Mouse (Mus musculus) liver, adult (tissue): Measurements from ENCODE around the gene Kif26a.
A peak's percentile ranks its signal among the peaks of the same experiment; 100 is the strongest.

Experiments
- GATA4 ChIP-seq: IDR thresholded peaks from 2 replicates; pipeline ENCODE4 v1.6.1; 2014; ENCODE audit warnings: mild to moderate bottlenecking, low read length; ENCODE audit not compliant: insufficient replicate concordance

The Kif26a gene

DNA sequence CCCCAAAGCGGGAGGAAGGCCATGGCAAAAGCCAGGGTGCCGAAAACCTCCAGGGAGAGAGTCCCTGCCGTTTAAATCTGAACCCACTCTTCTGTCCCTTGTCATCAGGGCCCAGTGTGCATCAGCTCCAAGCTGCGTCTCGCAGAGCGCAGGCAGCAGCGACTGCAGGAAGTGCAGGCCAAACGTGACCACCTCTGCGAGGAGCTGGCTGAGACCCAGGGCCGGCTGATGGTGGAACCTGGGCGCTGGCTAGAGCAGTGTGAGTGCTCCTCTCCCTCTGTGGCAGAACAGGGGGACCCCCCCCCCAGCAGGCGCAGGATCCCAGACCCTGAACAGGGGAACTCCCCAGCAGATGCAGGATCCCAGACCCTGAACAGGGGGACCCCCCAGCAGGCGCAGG, 33.7 kb downstream of the Kif26a start:
- TF ChIP-seq GATA4 = no peak

- TF ChIP-seq GATA4 = no peak
Measured at GRCm38 (mm10) chr12:112181921-112182608, 36.1 kb downstream of the Kif26a start.

DNA sequence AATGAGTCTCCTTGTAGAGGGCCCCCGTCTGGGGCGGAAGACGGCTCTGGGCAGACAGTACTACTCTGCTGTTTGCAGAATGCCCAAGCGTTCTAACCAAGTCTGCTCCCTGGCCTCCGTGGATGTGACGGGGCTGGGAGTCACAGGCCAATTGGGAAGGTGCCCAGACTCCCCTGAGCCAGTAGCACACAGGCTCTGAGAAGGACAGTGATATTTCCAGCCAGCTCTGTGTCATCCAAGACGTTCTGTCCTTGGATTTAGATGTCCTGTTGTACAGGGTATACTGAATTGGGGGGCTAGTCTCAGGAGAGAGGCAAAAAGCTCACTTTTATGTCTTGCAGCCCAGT, 36.6 kb downstream of the Kif26a start:
- no peak for TF ChIP-seq GATA4

- TF ChIP-seq GATA4 = no peak
Measured at GRCm38 (mm10) chr12:112183675-112184074, 37.7 kb downstream of the Kif26a start.

DNA sequence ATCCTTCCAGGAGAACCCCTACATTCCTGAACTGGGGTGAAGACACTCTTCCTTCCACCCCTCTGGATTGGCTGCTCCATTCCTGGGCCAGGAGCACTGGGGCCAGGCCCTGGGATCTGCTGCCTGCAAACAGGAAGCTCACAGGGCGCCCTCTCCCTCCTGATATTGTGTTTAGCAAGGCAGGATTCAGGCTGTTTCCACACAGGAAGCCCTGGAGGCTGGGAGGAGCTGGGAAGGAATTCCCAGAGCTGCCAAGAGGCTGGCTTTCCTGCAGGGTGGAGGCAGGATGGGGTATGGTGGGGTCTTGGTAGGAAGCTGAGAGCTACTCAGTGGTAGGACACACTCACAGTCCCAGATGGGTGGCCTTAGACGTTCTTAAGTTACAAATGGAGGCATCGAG, 38.4 kb downstream of the Kif26a start:
- TF ChIP-seq GATA4 = peak; percentile 27; the same call in 1 of the 2 replicates

DNA sequence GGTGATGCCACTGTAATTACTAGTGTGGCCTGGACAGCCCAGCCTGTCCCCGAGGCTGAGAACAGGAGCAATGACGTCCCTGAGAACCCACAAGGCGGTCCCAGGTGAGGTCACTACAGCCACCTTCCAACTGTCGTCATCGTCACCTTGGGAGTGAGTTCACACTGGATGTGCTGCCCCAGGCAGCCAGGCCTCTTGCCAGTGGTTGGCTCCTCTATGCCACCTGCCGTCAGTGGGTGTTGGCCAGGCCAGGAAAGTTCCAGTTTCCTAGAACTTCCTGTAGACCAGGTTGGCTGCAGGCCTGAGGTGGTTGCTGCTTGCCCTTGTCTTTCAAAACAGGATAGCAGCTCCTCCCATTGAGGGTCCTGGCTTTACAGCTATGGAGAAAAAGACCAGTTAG, 40.9 kb downstream of the Kif26a start:
- no peak for TF ChIP-seq GATA4

DNA sequence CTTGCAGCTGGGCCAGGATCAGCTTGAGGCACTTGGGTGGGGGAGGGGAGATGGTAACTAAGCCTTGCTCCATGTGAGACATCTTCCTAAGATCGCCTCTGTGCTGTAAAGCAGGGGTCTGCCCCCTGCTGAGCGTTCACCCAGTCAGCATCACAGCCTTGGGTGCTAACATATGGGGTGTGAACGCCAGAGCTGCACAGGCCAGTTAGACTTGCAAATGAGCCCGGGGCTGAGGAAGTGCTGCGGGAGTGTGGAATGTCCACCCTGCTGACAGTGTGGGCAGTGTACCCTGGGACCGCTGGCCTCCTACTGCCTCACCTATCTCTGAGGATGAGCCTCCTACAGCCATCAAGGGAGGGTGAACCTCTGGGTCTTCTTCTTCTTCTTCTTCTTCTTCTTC, 45.7 kb downstream of the Kif26a start:
- TF ChIP-seq GATA4 = no peak

DNA sequence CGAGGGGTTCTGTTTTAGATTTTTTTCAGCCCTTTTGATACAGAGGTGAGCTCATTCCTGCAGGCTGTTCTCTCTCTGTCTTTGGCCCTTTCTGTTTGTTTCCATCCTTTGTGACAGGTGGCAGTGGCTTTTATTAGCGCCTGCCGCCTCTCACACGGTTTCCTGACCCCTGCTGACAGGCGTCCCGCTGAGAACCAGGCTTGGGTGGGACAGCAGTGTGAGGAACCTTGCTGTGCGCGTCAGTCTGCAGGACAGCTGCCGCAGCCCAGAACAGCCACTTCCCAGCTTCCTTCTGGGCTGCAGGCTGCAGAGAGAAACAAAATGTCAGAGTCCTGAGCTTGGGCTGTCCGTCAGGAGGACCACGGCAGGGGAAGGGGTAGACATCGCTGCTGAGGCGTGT, 49.0 kb downstream of the Kif26a start:
- no peak for TF ChIP-seq GATA4

GRCm38 (mm10) chr12:112196562-112196961, 50.6 kb downstream of the Kif26a start:
- no peak for TF ChIP-seq GATA4

GRCm38 (mm10) chr12:112199363-112199762, 53.4 kb downstream of the Kif26a start:
- no peak for TF ChIP-seq GATA4

DNA sequence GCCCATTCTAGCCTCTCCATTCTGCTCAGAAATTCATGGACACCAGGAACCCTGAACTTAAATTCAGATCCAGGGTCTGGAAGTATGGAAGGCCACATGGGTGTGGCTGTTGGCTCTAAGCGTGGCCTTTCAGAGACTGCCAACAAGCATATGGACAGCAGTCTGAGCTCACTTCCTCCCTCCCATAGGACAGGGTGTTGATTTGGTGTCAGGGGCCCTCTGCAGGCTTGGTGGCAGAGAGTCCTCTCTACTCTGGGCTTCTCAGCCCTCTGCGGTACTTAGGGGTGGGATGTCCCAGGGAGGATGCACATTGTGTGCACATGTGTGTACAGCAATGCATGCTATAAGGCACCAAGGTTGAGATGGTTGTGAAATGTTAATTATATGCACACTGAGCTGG, 54.0 kb downstream of the Kif26a start:
- no peak for TF ChIP-seq GATA4

- TF ChIP-seq GATA4 = no peak
Measured at GRCm38 (mm10) chr12:112207163-112207562, 61.2 kb downstream of the Kif26a start.

DNA sequence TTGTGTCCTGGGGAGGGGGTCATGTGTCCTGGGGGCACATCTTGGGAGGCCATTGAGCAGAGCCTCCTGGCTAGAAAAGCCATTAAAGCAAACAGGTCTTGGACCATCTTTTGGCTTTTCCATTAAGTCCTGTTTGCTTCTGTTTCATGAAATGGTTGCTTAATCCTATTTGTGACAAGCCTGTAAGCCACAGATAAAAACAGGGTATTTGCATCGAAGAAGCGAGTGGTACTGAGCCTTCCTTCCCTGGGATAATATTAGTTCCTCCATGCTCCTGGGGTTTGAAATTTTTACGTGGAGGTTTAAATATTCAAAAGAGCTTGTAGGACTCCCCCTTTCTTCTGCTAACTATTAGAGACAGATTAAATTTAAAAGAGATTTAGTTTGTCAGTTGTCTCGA, 61.7 kb downstream of the Kif26a start:
- no peak for TF ChIP-seq GATA4

DNA sequence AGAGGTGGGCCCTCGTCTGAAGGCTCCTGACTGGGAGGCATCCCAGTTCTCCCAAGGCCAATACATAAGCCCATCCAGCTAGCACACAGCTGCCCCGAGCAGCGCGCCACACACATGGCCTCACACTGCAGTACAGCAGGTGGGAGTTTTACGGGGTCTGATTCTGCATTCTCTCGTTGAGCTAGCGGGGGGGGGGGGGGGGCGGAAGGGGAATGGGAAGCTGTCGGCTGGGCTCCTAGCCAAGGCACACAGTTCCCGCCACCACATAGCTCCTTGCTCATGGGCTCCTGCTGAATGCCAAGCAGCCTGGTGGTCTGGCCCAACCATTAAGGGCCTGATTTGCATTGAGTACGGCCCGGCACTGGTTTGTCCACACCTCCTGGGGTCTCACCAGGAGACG, 64.6 kb downstream of the Kif26a start:
- TF ChIP-seq GATA4 = no peak

- no peak for TF ChIP-seq GATA4
Measured at GRCm38 (mm10) chr12:112214441-112214857, 68.4 kb downstream of the Kif26a start.

DNA sequence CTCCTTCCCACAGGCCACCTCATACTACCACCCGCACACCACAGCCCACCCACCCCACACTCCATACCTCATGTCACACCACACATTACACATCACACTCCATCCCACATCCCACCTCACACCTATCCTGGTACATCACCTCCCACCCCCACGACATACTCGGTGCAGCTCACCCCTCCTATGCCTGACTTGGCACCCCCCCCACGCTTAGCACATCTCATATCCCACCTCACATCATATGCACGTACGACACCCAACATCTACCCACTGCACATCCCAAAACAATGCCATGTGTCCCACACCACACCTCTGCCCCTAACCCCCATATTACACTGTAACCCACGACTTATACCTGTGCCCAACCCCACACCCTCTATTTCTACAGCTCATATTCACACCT, 69.5 kb downstream of the Kif26a start:
- TF ChIP-seq GATA4 = no peak

DNA sequence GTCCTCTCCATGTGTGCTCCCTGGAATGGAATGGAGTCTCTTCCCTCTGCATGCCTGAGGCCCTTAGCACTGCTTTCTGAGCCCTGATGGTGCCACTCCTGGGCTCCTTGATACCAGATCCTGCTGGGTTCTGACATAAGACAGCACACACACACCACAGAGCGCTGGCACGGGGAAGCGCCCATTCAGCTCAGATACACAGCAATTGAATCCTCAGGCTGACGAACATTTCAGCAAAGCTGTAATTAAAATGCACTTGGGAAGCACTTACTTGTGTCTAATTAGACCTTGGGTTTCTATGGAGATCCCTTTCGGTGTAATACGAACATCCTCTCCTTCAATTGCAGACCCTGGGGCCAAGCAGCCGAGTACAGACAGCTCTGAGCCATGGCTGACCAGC, 71.0 kb downstream of the Kif26a start:
- no peak for TF ChIP-seq GATA4
